Mouse (Mus musculus): Measurements from ENCODE around the gene Map2k4. TPM values are rescaled to one million over a fixed set of nuclear protein-coding genes. Genes with fewer than 3 reads are reported as not detected.

The Map2k4 gene
- polyA plus RNA-seq, 1 experiment from 2014 or later, result 23.6 TPM

DNA sequence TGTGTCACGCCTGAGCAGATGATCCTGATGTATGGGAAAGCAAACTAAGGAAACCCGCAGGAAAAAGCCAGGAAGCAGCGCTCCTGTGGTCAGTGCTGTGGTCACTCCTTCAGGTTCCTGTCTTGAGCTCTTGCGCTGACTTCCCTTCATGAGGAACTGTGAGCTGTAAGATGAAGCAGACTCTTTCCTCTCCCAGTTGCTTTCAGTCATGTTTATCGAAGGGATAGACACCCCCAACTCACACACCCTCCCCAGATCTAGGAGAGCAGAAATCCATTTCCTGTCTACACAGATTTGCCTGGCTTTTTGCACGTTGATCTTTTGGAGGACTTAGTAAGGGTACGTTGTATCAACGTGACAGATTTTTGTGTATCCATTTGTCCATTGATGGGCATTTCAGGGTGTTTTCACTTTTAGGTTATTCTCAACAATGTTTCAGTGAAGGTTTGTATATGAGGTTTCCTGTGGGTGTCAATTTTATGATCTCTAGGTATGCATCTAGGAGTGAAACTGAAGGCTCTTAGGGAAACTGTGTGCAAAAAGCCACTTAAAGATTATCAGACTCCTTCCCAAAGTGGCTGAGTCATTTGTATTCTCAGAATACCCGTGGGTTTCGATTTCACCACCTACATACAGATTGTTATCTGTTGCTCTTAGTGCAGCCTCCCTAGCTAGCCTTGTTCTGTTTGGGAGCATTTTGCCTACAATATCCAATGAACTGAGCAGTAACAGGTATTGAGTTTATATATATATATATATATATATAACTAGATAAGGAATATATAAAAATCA is 6.5 kb upstream of the Map2k4 start:
- no peak for TF ChIP-seq CTCF (IDR thresholded peaks at IDR 0.05; ENCODE audit: low read depth)
- no peak for TF ChIP-seq EP300 (IDR thresholded peaks at IDR 0.05; ENCODE audit: low read depth)
- peaks cover 9% of the 10 kb centered on the region for H3K4me1 ChIP-seq (ENCODE audit: insufficient read depth)
- H3K9ac ChIP-seq (replicated peaks), result peak overlapping the region; percentile 46; the same call in 1 of the 2 replicates
- ATAC-seq (peak; percentile 59), DNase-seq (peak; percentile 20)
- H3K27ac ChIP-seq (ENCODE audit: low read depth), result peak overlapping the region; percentile 49
- H3K4me2 ChIP-seq (ENCODE audit: low read depth, low read length), result peak overlapping the region; percentile 69
- H3K4me3 ChIP-seq (ENCODE audit: low read depth, low read length), result peak overlapping the region; percentile 30
- H3K9me3 ChIP-seq (ENCODE audit: low read length), result no peaks in the 10 kb centered on the region
- no peaks in the 10 kb centered on the region for H3K36me3 ChIP-seq (replicated peaks; ENCODE audit: insufficient read depth, low read length)
- no peaks in the 10 kb centered on the region for H3K27me3 ChIP-seq (ENCODE audit: insufficient read depth, low read length)
- 22% methylated on average over 10 of the region's 10 CpGs for WGBS (ENCODE audit: insufficient replicate concordance)

DNA sequence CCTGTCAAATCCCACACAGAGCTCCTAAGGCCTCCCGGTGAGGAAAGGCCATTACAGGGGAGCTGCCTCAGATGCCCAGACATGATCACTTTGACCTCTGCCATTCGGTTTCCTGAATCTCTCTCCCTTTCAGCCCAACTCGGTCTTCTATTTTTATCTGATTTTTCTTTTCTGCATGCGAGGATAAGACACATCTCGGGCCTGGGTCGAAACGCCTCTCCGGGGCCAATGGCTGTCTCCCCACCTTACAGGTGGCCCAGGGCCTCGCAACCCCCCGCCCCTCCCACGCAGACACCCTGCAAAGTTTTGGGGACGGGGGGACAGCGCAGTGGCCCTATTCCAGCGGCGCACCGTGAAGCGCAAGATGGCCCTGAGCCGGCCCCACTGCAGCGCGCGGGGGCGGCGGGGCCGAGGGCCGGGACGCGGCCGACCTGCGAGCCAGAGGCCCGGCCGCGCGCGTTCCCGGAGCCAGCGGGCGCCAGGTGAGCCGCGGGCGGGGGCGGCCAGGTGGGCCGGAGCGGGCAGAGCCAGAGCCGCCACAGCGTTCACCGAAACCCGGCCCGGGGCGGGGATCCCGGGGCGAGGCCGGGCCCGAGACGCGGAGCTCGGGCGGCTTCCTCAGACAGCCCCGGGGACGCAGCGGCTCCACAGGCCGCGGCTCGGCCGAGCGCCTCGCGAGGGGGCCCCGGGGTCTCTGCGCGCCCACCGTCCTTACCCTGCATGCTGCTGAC is 511 bp downstream of the Map2k4 start:
- H3K4me3 ChIP-seq (ENCODE audit: low read depth, low read length), result peak overlapping the region; percentile 91
- no peaks in the 10 kb centered on the region for H3K9me3 ChIP-seq (ENCODE audit: low read length)
- H3K27ac ChIP-seq (ENCODE audit: low read depth), result peak overlapping the region; percentile 90
- H3K4me1 ChIP-seq (ENCODE audit: insufficient read depth), result peaks cover 14% of the 10 kb centered on the region
- WGBS (ENCODE audit: insufficient replicate concordance), result under 1% methylated on average over 40 of the region's 71 CpGs
- peak; percentile 82 for ATAC-seq
- peak overlapping the region; percentile 74 for H3K4me2 ChIP-seq (ENCODE audit: low read depth, low read length)
- H3K27me3 ChIP-seq (ENCODE audit: insufficient read depth, low read length), result no peaks in the 10 kb centered on the region
- H3K36me3 ChIP-seq (replicated peaks; ENCODE audit: insufficient read depth, low read length), result no peaks in the 10 kb centered on the region
- DNase-seq, result peak; percentile 59
- TF ChIP-seq CTCF (IDR thresholded peaks at IDR 0.05; ENCODE audit: low read depth) (no peak), EP300 (IDR thresholded peaks at IDR 0.05; ENCODE audit: low read depth) (no peak)
- H3K9ac ChIP-seq (replicated peaks), result peak overlapping the region; percentile 96

DNA sequence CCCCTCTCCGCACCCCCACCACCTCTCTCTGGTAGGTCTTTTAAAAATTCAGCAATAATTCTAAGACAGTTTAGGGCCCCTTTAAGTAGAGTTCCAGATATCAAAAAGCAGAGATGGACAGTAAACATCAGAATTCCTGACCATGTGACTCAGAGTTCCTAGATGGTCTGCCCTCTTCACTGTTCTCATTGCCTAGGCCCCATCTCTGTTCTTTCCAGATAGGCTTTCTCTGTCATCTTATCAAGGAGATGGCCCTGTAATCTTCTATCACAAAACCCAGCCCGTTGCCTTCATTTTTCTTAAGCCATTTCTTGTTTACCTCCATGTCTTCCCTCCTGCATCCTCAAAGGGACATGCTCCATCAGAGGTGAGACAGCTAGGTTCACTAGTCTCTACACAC is 1.9 kb downstream of the Map2k4 start:
- Histone ChIP-seq H3K4me3 (ENCODE audit: low read depth, low read length) (peak overlapping the region; percentile 91), H3K27me3 (ENCODE audit: insufficient read depth, low read length) (no peaks in the 10 kb centered on the region), H3K4me1 (ENCODE audit: insufficient read depth) (peaks cover 14% of the 10 kb centered on the region), H3K9ac (replicated peaks) (peak overlapping the region; percentile 6; the same call in 1 of the 2 replicates), H3K36me3 (replicated peaks; ENCODE audit: insufficient read depth, low read length) (peaks cover 3% of the 10 kb centered on the region; the same call in 1 of the 2 replicates), H3K9me3 (ENCODE audit: low read length) (no peaks in the 10 kb centered on the region), H3K4me2 (ENCODE audit: low read depth, low read length) (peak overlapping the region; percentile 74), H3K27ac (ENCODE audit: low read depth) (no peak overlapping the region)
- DNase-seq (no peak), ATAC-seq (no peak)
- WGBS (ENCODE audit: insufficient replicate concordance), result 63% methylated on average over 2 of the region's 2 CpGs
- TF ChIP-seq EP300 (IDR thresholded peaks at IDR 0.05; ENCODE audit: low read depth) (peak; percentile 69; the same call in 1 of the 2 replicates), CTCF (IDR thresholded peaks at IDR 0.05; ENCODE audit: low read depth) (no peak)

DNA sequence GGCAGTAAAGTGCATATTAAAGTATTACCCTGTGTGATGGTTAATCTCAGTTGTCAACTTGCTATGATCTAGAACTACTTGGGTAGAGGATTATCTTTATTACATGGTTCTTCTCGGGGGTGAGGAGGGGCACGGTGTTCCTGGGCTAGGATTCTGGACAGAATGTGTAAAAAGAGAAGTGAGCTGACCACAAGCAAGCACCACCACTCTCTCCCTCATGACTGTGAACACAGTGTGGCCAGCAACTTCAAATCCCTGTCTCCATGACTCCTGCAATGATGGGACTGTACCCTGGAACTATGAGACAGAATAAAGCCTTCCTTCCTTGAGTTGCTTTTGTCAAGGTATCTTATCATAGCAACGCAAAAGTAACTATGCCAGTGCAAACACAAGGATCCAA is 6.5 kb downstream of the Map2k4 start:
- TF ChIP-seq CTCF (IDR thresholded peaks at IDR 0.05; ENCODE audit: low read depth), result no peak
- TF ChIP-seq EP300 (IDR thresholded peaks at IDR 0.05; ENCODE audit: low read depth), result no peak
- Histone ChIP-seq H3K9ac (replicated peaks) (no peak overlapping the region), H3K27me3 (ENCODE audit: insufficient read depth, low read length) (no peaks in the 10 kb centered on the region), H3K4me3 (ENCODE audit: low read depth, low read length) (no peak overlapping the region), H3K4me2 (ENCODE audit: low read depth, low read length) (no peak overlapping the region), H3K4me1 (ENCODE audit: insufficient read depth) (peaks cover 22% of the 10 kb centered on the region), H3K9me3 (ENCODE audit: low read length) (no peaks in the 10 kb centered on the region), H3K27ac (ENCODE audit: low read depth) (no peak overlapping the region), H3K36me3 (replicated peaks; ENCODE audit: insufficient read depth, low read length) (peaks cover 16% of the 10 kb centered on the region)
- WGBS (ENCODE audit: insufficient replicate concordance), result 57% methylated on average over 3 of the region's 3 CpGs
- ATAC-seq (no peak), DNase-seq (no peak)

DNA sequence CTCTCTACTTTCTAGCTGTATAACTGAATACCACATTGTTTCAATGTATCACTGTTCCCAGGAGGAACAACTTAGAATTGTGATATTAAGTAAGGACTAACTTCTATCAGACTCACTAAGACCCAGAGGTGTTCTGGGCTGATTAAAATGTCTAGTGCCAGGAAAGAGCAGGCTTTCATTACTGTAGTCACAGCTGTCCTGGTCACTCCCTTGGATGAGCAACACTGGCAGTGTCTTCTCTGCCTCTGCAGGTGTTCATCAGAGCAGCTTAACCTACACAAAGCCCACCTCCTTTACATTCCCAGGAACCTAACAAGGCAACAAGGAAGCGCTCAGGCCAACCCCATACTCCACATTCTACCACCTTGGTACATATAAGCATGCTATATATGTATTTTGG is 8.5 kb downstream of the Map2k4 start:
- ATAC-seq (no peak), DNase-seq (no peak)
- Histone ChIP-seq H3K9ac (replicated peaks) (no peak overlapping the region), H3K27ac (ENCODE audit: low read depth) (no peak overlapping the region), H3K36me3 (replicated peaks; ENCODE audit: insufficient read depth, low read length) (peaks cover 16% of the 10 kb centered on the region), H3K4me1 (ENCODE audit: insufficient read depth) (peaks cover 15% of the 10 kb centered on the region), H3K4me2 (ENCODE audit: low read depth, low read length) (no peak overlapping the region), H3K9me3 (ENCODE audit: low read length) (no peaks in the 10 kb centered on the region), H3K27me3 (ENCODE audit: insufficient read depth, low read length) (no peaks in the 10 kb centered on the region), H3K4me3 (ENCODE audit: low read depth, low read length) (no peak overlapping the region)
- WGBS (ENCODE audit: insufficient replicate concordance), result 84% methylated on average over 1 of the region's 1 CpGs
- TF ChIP-seq EP300 (IDR thresholded peaks at IDR 0.05; ENCODE audit: low read depth) (no peak), CTCF (IDR thresholded peaks at IDR 0.05; ENCODE audit: low read depth) (no peak)

DNA sequence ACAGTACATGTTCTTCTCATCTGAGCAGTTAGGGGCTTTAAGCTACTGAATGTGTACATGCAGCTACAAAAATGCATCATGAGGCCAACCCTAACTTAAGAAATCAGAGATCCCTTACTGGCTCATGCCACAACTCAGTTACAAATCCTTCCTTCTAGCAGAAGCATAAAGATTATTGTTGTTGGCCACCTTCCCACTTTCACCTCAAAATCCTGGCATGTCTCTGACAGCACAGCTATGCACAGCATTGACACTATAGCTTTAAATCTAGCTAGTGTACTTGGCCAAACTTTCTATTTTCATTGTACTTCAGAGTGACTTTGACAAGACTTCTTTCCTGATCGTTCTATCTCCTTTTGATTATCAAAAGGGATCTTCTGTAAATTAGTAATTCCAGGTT is 9.0 kb downstream of the Map2k4 start:
- Histone ChIP-seq H3K27ac (ENCODE audit: low read depth) (no peak overlapping the region), H3K9me3 (ENCODE audit: low read length) (no peaks in the 10 kb centered on the region), H3K4me3 (ENCODE audit: low read depth, low read length) (no peak overlapping the region), H3K27me3 (ENCODE audit: insufficient read depth, low read length) (no peaks in the 10 kb centered on the region), H3K36me3 (replicated peaks; ENCODE audit: insufficient read depth, low read length) (peaks cover 16% of the 10 kb centered on the region), H3K4me1 (ENCODE audit: insufficient read depth) (peaks cover 16% of the 10 kb centered on the region), H3K4me2 (ENCODE audit: low read depth, low read length) (no peak overlapping the region), H3K9ac (replicated peaks) (no peak overlapping the region)
- DNase-seq (no peak), ATAC-seq (no peak)
- WGBS (ENCODE audit: insufficient replicate concordance), result 97% methylated on average over 1 of the region's 1 CpGs
- TF ChIP-seq CTCF (IDR thresholded peaks at IDR 0.05; ENCODE audit: low read depth), result no peak
- no peak for TF ChIP-seq EP300 (IDR thresholded peaks at IDR 0.05; ENCODE audit: low read depth)
